Mouse (Mus musculus) lung, embryonic 16.5 days (tissue): ENCODE results near the gene Spg20. TPM values are rescaled to one million over a fixed set of nuclear protein-coding genes. Genes with fewer than 3 reads are reported as not detected.

Experiments
- ATAC-seq: fragments of 200-750 bp; cut with Nextera tagmentation; 2 replicates; pipeline ENCODE4 v1.8.0; 2017; ENCODE audit warnings: low read depth, mild to moderate bottlenecking, moderate library complexity
- H3K27ac ChIP-seq: fragments of 300-500 bp; sonication (generic); 2 replicates; pipeline ENCODE4 v1.5.1; 2014; ENCODE audit warnings: mild to moderate bottlenecking, control low read depth, low read length
- H3K27me3 ChIP-seq: fragments of 300-500 bp; sonication (generic); 2 replicates; pipeline ENCODE4 v1.6.1; 2014; ENCODE audit warnings: low read depth, low read length, mixed read lengths; ENCODE audit not compliant: control insufficient read depth, insufficient read depth
- H3K36me3 ChIP-seq: fragments of 300-500 bp; sonication (generic); 2 replicates; pipeline ENCODE4 v1.6.1; 2014; ENCODE audit warnings: low read length; ENCODE audit not compliant: control insufficient read depth, insufficient read depth
- H3K4me1 ChIP-seq: fragments of 300-500 bp; sonication (generic); replicated peaks from 2 replicates; pipeline ENCODE4 v1.6.1; 2014; ENCODE audit warnings: low read length, mixed read lengths; ENCODE audit not compliant: control insufficient read depth, insufficient read depth
- H3K4me2 ChIP-seq: fragments of 300-500 bp; sonication (generic); 2 replicates; pipeline ENCODE4 v1.6.1; 2014; ENCODE audit warnings: low read depth, low read length, control low read depth
- H3K4me3 ChIP-seq: fragments of 300-500 bp; sonication (generic); 2 replicates; pipeline ENCODE4 v1.5.1; 2014; ENCODE audit warnings: mild to moderate bottlenecking, low read length, control low read depth
- H3K9ac ChIP-seq: fragments of 300-500 bp; sonication (generic); 2 replicates; pipeline ENCODE4 v1.6.1; 2014; ENCODE audit warnings: low read length, control low read depth
- H3K9me3 ChIP-seq: fragments of 300-500 bp; sonication (generic); 2 replicates; pipeline ENCODE4 v1.6.1; 2016; ENCODE audit warnings: low read length; ENCODE audit not compliant: control insufficient read depth
- WGBS: fragments of 180-500 bp; shearing (Covaris S2); extraction: QIAGEN DNeasy Blood & Tissue Kit; methylation state at CpG from one replicate; pipeline ENCODE4 v1.1.7; 2014; 5-methylcytosine and 5-hydroxymethylcytosine counted together
- polyA plus RNA-seq: library from polyadenylated mRNA; unstranded; fragments of >200 nt; fragmentation: Nextera tagmentation; extraction: Ambion mirVana; gene quantifications from 2 replicates; pipeline ENCODE4 v1.2.1, GENCODE M21; 2015

Gene Spg20
- polyA plus RNA-seq, 1 experiment from 2014 or later: 39.2 TPM

GRCm38 (mm10) chr3:55131576-55132233, 19.8 kb downstream of the Spg20 start:
- no peaks in the 10 kb centered on the region for H3K27me3 ChIP-seq
- H3K9ac ChIP-seq: no peak overlapping the region
- no peak for ATAC-seq
- H3K4me3 ChIP-seq: no peak overlapping the region
- H3K36me3 ChIP-seq: peaks cover 41% of the 10 kb centered on the region
- H3K9me3 ChIP-seq: no peaks in the 10 kb centered on the region
- WGBS: 92% methylated on average over 6 of the region's 6 CpGs
- no peaks in the 10 kb centered on the region for H3K4me1 ChIP-seq
- no peak overlapping the region for H3K4me2 ChIP-seq
- H3K27ac ChIP-seq: no peak overlapping the region

GRCm38 (mm10) chr3:55137039-55137438, 25.1 kb downstream of the Spg20 start, which contains the start of gene Ccdc169:
Gene Ccdc169, plus strand, starts transcription at chr3:55137339.
- no peaks in the 10 kb centered on the region for H3K4me1 ChIP-seq
- no peak for ATAC-seq
- H3K4me3 ChIP-seq: no peak within 1 kb of the TSS
- H3K9ac ChIP-seq: no peak within 1 kb of the TSS
- peaks cover 22% of the 10 kb centered on the region for H3K36me3 ChIP-seq
- H3K27ac ChIP-seq: no peak within 1 kb of the TSS
- H3K27me3 ChIP-seq: no peaks in the 10 kb centered on the region
- no peaks in the 10 kb centered on the region for H3K9me3 ChIP-seq
- H3K4me2 ChIP-seq: no peak within 1 kb of the TSS

GRCm38 (mm10) chr3:55139837-55140236, 27.9 kb downstream of the Spg20 start:
- H3K9ac ChIP-seq: no peak overlapping the region
- ATAC-seq: no peak
- no peaks in the 10 kb centered on the region for H3K4me1 ChIP-seq
- peaks cover 8% of the 10 kb centered on the region for H3K36me3 ChIP-seq
- no peak overlapping the region for H3K4me2 ChIP-seq
- H3K9me3 ChIP-seq: no peaks in the 10 kb centered on the region
- 88% methylated on average over 12 of the region's 12 CpGs for WGBS
- no peak overlapping the region for H3K27ac ChIP-seq
- H3K4me3 ChIP-seq: no peak overlapping the region
- H3K27me3 ChIP-seq: no peaks in the 10 kb centered on the region

- H3K9ac ChIP-seq: no peak overlapping the region
- no peak overlapping the region for H3K4me2 ChIP-seq
- H3K4me1 ChIP-seq: no peaks in the 10 kb centered on the region
- no peak overlapping the region for H3K4me3 ChIP-seq
- no peak for ATAC-seq
- peaks cover 3% of the 10 kb centered on the region for H3K36me3 ChIP-seq
- no peak overlapping the region for H3K27ac ChIP-seq
- 69% methylated on average over 2 of the region's 2 CpGs for WGBS
- H3K27me3 ChIP-seq: no peaks in the 10 kb centered on the region
- no peaks in the 10 kb centered on the region for H3K9me3 ChIP-seq
Measured at GRCm38 (mm10) chr3:55141401-55141800, 29.5 kb downstream of the Spg20 start.

- Histone ChIP-seq H3K4me1 (no peaks in the 10 kb centered on the region), H3K27ac (no peak overlapping the region), H3K27me3 (no peaks in the 10 kb centered on the region), H3K36me3 (no peaks in the 10 kb centered on the region), H3K4me2 (no peak overlapping the region), H3K9ac (no peak overlapping the region), H3K4me3 (no peak overlapping the region), H3K9me3 (no peaks in the 10 kb centered on the region)
- no peak for ATAC-seq
- WGBS: 74% methylated on average over 4 of the region's 4 CpGs
Measured at GRCm38 (mm10) chr3:55144916-55145315, 33.0 kb downstream of the Spg20 start.

GRCm38 (mm10) chr3:55146441-55146840, 34.5 kb downstream of the Spg20 start:
- Histone ChIP-seq H3K4me1 (no peaks in the 10 kb centered on the region), H3K27ac (no peak overlapping the region), H3K4me2 (no peak overlapping the region), H3K36me3 (no peaks in the 10 kb centered on the region), H3K9ac (no peak overlapping the region), H3K4me3 (no peak overlapping the region), H3K9me3 (no peaks in the 10 kb centered on the region), H3K27me3 (no peaks in the 10 kb centered on the region)
- WGBS: 82% methylated on average over 6 of the region's 6 CpGs
- ATAC-seq: no peak

- Histone ChIP-seq H3K4me2 (no peak overlapping the region), H3K27ac (no peak overlapping the region), H3K36me3 (no peaks in the 10 kb centered on the region), H3K4me3 (no peak overlapping the region), H3K27me3 (no peaks in the 10 kb centered on the region), H3K9ac (no peak overlapping the region), H3K4me1 (no peaks in the 10 kb centered on the region), H3K9me3 (no peaks in the 10 kb centered on the region)
- ATAC-seq: no peak
- WGBS: 88% methylated on average over 2 of the region's 2 CpGs
Measured at GRCm38 (mm10) chr3:55147156-55147555, 35.2 kb downstream of the Spg20 start.

GRCm38 (mm10) chr3:55148091-55148490, 36.2 kb downstream of the Spg20 start:
- WGBS: 33% methylated on average over 3 of the region's 3 CpGs
- no peaks in the 10 kb centered on the region for H3K9me3 ChIP-seq

GRCm38 (mm10) chr3:55151656-55152433, 39.9 kb downstream of the Spg20 start:
- no peak for ATAC-seq
- Histone ChIP-seq H3K36me3 (no peaks in the 10 kb centered on the region), H3K9ac (no peak overlapping the region), H3K27ac (no peak overlapping the region), H3K4me2 (no peak overlapping the region), H3K4me1 (no peaks in the 10 kb centered on the region), H3K27me3 (no peaks in the 10 kb centered on the region), H3K9me3 (no peaks in the 10 kb centered on the region), H3K4me3 (no peak overlapping the region)
- 47% methylated on average over 7 of the region's 7 CpGs for WGBS

More at GRCm38 (mm10) chr3:55148091-55148490, 36.2 kb downstream of the Spg20 start:
- H3K4me1 ChIP-seq: no peaks in the 10 kb centered on the region
- no peaks in the 10 kb centered on the region for H3K36me3 ChIP-seq
- H3K4me2 ChIP-seq: no peak overlapping the region
- ATAC-seq: no peak
- H3K4me3 ChIP-seq: no peak overlapping the region
- no peaks in the 10 kb centered on the region for H3K27me3 ChIP-seq
- H3K9ac ChIP-seq: no peak overlapping the region
- no peak overlapping the region for H3K27ac ChIP-seq
